Comparison of ENCODE assay signal across 12 mouse cellular contexts in genomic region chr17:72976258-72977231, GRCm38 (mm10). TPM values are rescaled to one million over a fixed set of nuclear protein-coding genes. Genes with fewer than 3 reads are reported as not detected.
DNase-seq lines count a peak whose midpoint lies in the region; ATAC-seq lines count a peak whose summit lies in the region.
"Had no signal": no experiment of that assay in that cellular context is flagged by ENCODE, and none has a peak within 500 bp of the region (broad histone marks: within the 10 kb centered on the region; RNA-seq: fewer than 3 reads in every experiment).

No protein-coding gene starts in this region.

- WGBS in midbrain, embryonic 10.5 days, result 80% methylated on average over 11 of the region's 11 CpGs
- WGBS in hindbrain, embryonic 14.5 days, result 89% methylated on average over 11 of the region's 11 CpGs

- H3K9ac ChIP-seq in hindbrain, embryonic 14.5 days, result no peak overlapping the region
- H3K9ac ChIP-seq: forebrain, postnatal 0 days had no signal

- no peaks in the 10 kb centered on the region for H3K27me3 ChIP-seq in midbrain, embryonic 10.5 days (ENCODE audit: low read depth, poor library complexity, severe bottlenecking)
- H3K27me3 ChIP-seq in hindbrain, embryonic 14.5 days (ENCODE audit: control insufficient read depth, insufficient read depth, low read length), result no peaks in the 10 kb centered on the region

- no peak overlapping the region for H3K4me2 ChIP-seq in hindbrain, embryonic 14.5 days (replicated peaks)

- H3K9me3 ChIP-seq in midbrain, embryonic 10.5 days (replicated peaks), result no peaks in the 10 kb centered on the region
- no peaks in the 10 kb centered on the region for H3K9me3 ChIP-seq in hindbrain, embryonic 14.5 days (ENCODE audit: control insufficient read depth, low read length)

- H3K36me3 ChIP-seq in midbrain, embryonic 10.5 days, result no peaks in the 10 kb centered on the region
- H3K36me3 ChIP-seq in hindbrain, embryonic 14.5 days (replicated peaks; ENCODE audit: control insufficient read depth, insufficient read depth), result no peaks in the 10 kb centered on the region

- DNase-seq in adrenal gland, postnatal 10 days, result peak; percentile 33
- no peak for DNase-seq in adrenal gland, adult 8-10 months
- DNase-seq in gastrocnemius, postnatal 25 days, result peak; percentile 44
- DNase-seq in heart, postnatal 4 days, result peak; percentile 74
- peak; percentile 53 for DNase-seq in lung, postnatal 25 days (ENCODE audit: low spot score)
- DNase-seq in midbrain, embryonic 10.5 days (ENCODE audit: low spot score), result no peak
- no peak for DNase-seq in hindbrain, embryonic 14.5 days (ENCODE audit: low spot score)
- DNase-seq: cerebellum, adult 9-11 months; forebrain, postnatal 0 days; midbrain, embryonic 14.5 days; right cerebral cortex, adult 18-20 months had no signal

- no peak overlapping the region for H3K27ac ChIP-seq in midbrain, embryonic 10.5 days (replicated peaks)
- H3K27ac ChIP-seq in hindbrain, embryonic 14.5 days, result no peak overlapping the region

- H3K4me3 ChIP-seq in midbrain, embryonic 10.5 days, result no peak overlapping the region
- no peak overlapping the region for H3K4me3 ChIP-seq in hindbrain, embryonic 14.5 days (replicated peaks; ENCODE audit: low read length)

- no peaks in the 10 kb centered on the region for H3K4me1 ChIP-seq in midbrain, embryonic 10.5 days
- H3K4me1 ChIP-seq in hindbrain, embryonic 14.5 days (replicated peaks; ENCODE audit: control insufficient read depth, insufficient read depth, low read length), result no peaks in the 10 kb centered on the region

- ATAC-seq in erythroid progenitor cell, adult 5-6 weeks (replicated peaks; ENCODE audit: low FRiP score, poor library complexity, severe bottlenecking), result no peak
- ATAC-seq in hindbrain, embryonic 14.5 days (ENCODE audit: low FRiP score), result no peak
- ATAC-seq: forebrain, postnatal 0 days had no signal

RNA-seq across cellular contexts. Expression of gene Lbh, which starts 58.4 kb away (rescaled TPM):
- total RNA-seq in adrenal gland, postnatal 10 days (2021), result 10 to 100 TPM; 52.9 to 65.8 TPM
- 10 to 100 TPM; 28.5 to 45.1 (median 37.6) TPM for total RNA-seq in adrenal gland, adult 8-10 months (2022)
- 10 to 100 TPM in 1 of 2 experiments, 1 to 10 TPM in 1; 7.7 to 10.5 TPM for total RNA-seq in gastrocnemius, postnatal 25 days (2021)
- total RNA-seq in heart, postnatal 4 days (2021), result 100 to 1,000 TPM; 730 to 743 TPM
- polyA plus RNA-seq in midbrain, embryonic 10.5 days (2016; fragmentation: Nextera tagmentation; extraction: Ambion mirVana), result 2.0 and 3.0 TPM in 2 replicates
- 8.6 and 14.3 TPM in 2 replicates for total RNA-seq in erythroid progenitor cell, adult 5-6 weeks (2015; ENCODE audit: low replicate concordance)
- total RNA-seq in erythroid progenitor cell, adult 5-6 weeks (2017; ENCODE audit: low replicate concordance), result 3.0 and 6.7 TPM in 2 replicates
- polyA plus RNA-seq in hindbrain, embryonic 14.5 days (2014; fragmentation: Nextera tagmentation; extraction: Ambion mirVana), result 6.4 and 8.1 TPM in 2 replicates

Comparison
In these comparisons a context has a peak if more than half of its experiments do, and no peak if none do; other contexts are left out.
1. DNase-seq: peak in adrenal gland, postnatal 10 days (single experiment), gastrocnemius, postnatal 25 days (single experiment), heart, postnatal 4 days (single experiment) and lung, postnatal 25 days (single experiment); none in adrenal gland, adult 8-10 months (single experiment), midbrain, embryonic 10.5 days (single experiment) and hindbrain, embryonic 14.5 days (single experiment).
2. RNA of gene Lbh, which starts 58.4 kb away (total RNA-seq): 730 to 743 TPM in heart, postnatal 4 days; 52.9 to 65.8 TPM in adrenal gland, postnatal 10 days, 28.5 to 45.1 TPM in adrenal gland, adult 8-10 months, 3.0 to 14.3 TPM in erythroid progenitor cell, adult 5-6 weeks and 7.7 to 10.5 TPM in gastrocnemius, postnatal 25 days; every median in the first group is over 10 times any median in the second.